Mouse (Mus musculus) neural tube, embryonic 15.5 days (tissue): ENCODE measurements around the gene Ninj2. TPM values are rescaled to one million over a fixed set of nuclear protein-coding genes. Genes with fewer than 3 reads are reported as not detected.

Source experiments
- ATAC-seq: fragments of 200-750 bp; cut with Nextera tagmentation; 2 replicates; pipeline ENCODE4 v1.8.0; 2017; ENCODE audit warnings: mild to moderate bottlenecking, moderate TSS enrichment, moderate library complexity; ENCODE audit not compliant: low FRiP score
- H3K27ac ChIP-seq: fragments of 300-500 bp; sonication (generic); replicated peaks from 2 replicates; pipeline ENCODE4 v1.5.1; 2015; ENCODE audit warnings: mild to moderate bottlenecking, inconsistent platforms
- H3K27me3 ChIP-seq: fragments of 300-500 bp; sonication (generic); replicated peaks from 2 replicates; pipeline ENCODE4 v1.6.1; 2015; ENCODE audit warnings: inconsistent platforms
- H3K36me3 ChIP-seq: fragments of 300-500 bp; sonication (generic); 2 replicates; pipeline ENCODE4 v1.6.1; 2015; ENCODE audit warnings: inconsistent platforms
- H3K4me1 ChIP-seq: fragments of 300-500 bp; sonication (generic); 2 replicates; pipeline ENCODE4 v1.6.1; 2015; ENCODE audit warnings: inconsistent platforms
- H3K4me2 ChIP-seq: fragments of 300-500 bp; sonication (generic); 2 replicates; pipeline ENCODE4 v1.6.1; 2015; ENCODE audit warnings: inconsistent platforms, mild to moderate bottlenecking, moderate library complexity
- H3K4me3 ChIP-seq: fragments of 300-500 bp; sonication (generic); replicated peaks from 2 replicates; pipeline ENCODE4 v1.5.1; 2015; ENCODE audit warnings: mild to moderate bottlenecking, inconsistent platforms
- H3K9ac ChIP-seq: fragments of 300-500 bp; sonication (generic); replicated peaks from 2 replicates; pipeline ENCODE4 v1.6.1; 2015; ENCODE audit warnings: mild to moderate bottlenecking, inconsistent platforms
- H3K9me3 ChIP-seq: fragments of 300-500 bp; sonication (generic); replicated peaks from 2 replicates; pipeline ENCODE4 v1.6.1; 2016; ENCODE audit warnings: inconsistent platforms
- WGBS: fragments of 180-500 bp; shearing (Covaris S2); methylation state at CpG from one replicate; pipeline ENCODE4 v1.1.7; 2015; ENCODE audit warnings: mixed read lengths; 5-methylcytosine and 5-hydroxymethylcytosine counted together
- polyA plus RNA-seq: library from polyadenylated mRNA; unstranded; fragments of >200 nt; fragmentation: Nextera tagmentation; extraction: Ambion mirVana; gene quantifications from 2 replicates; pipeline ENCODE4 v1.2.1, GENCODE M21; 2015

The Ninj2 gene
- polyA plus RNA-seq, 1 experiment from 2014 or later = 0.19 TPM

DNA sequence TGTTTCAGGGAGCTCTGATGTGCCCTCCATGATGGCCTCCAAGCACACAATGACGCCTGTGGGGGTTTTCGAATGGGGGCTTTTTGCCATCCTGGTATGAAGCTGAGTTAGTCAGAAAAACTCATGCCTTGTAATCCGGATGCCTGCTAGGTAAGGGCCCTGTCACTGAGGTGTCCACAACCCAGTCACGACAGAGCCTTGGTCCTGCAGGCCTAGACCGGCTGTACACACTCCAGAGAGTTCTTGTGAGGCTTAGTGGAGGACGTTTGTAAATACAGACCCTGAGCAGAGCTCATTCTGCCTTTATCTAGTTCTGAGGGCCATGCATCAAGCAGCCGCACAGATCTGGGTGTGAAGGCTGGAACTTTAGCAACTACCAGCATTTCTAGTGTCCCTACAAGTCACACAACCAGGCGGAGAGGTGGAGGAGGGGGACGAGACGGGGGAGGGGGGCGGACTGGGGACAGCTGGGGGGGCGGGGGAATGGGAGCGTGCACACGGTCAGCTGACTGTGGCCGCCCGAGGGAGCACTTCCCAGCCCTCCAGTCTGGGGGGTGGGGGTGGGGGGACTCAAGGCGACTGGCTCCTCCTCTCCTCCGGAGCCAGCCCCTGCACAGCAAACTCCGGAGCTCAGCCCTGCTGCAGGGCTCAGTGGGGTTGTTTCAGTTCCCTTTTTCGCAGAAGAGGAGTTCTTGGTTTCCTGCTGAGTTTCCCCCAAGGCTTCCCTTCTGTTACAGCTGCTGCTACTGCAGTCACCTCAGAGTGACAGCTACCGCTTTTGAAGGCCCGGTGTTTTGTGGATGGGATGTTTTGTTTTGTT is 19.0 kb downstream of the Ninj2 start:
- WGBS = 9% methylated on average over 20 of the region's 22 CpGs
- peak overlapping the region; percentile 56 for H3K4me2 ChIP-seq
- H3K9me3 ChIP-seq = no peaks in the 10 kb centered on the region
- peak; percentile 86 for ATAC-seq
- peak overlapping the region; percentile 27 for H3K4me3 ChIP-seq
- no peaks in the 10 kb centered on the region for H3K36me3 ChIP-seq
- H3K27ac ChIP-seq = peak overlapping the region; percentile 70
- H3K9ac ChIP-seq = no peak overlapping the region
- peaks cover 14% of the 10 kb centered on the region for H3K4me1 ChIP-seq
- H3K27me3 ChIP-seq = no peaks in the 10 kb centered on the region

DNA sequence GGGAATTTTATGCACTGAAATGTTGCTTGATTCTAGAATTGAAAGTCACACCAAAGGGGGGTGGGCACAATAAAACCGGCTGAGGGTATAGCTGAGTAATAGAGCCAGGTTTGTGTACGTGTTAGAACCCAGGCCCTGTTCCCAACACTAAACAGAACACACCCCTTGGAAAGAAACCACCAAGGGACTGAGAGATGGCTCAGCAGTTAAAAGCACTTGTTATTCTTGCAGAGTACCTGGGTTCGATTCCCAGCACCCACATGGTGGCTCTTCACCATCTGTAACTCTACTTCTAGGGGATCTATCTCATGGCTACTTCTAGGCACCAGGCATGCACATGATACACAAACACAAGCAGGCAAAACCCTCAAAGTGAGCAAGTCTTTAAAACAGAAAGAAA is 20.7 kb downstream of the Ninj2 start:
- peaks cover 14% of the 10 kb centered on the region for H3K4me1 ChIP-seq
- no peaks in the 10 kb centered on the region for H3K9me3 ChIP-seq
- H3K4me3 ChIP-seq = no peak overlapping the region
- H3K27me3 ChIP-seq = no peaks in the 10 kb centered on the region
- no peaks in the 10 kb centered on the region for H3K36me3 ChIP-seq
- WGBS = 95% methylated on average over 3 of the region's 3 CpGs
- ATAC-seq = no peak
- no peak overlapping the region for H3K9ac ChIP-seq
- H3K27ac ChIP-seq = no peak overlapping the region
- no peak overlapping the region for H3K4me2 ChIP-seq

DNA sequence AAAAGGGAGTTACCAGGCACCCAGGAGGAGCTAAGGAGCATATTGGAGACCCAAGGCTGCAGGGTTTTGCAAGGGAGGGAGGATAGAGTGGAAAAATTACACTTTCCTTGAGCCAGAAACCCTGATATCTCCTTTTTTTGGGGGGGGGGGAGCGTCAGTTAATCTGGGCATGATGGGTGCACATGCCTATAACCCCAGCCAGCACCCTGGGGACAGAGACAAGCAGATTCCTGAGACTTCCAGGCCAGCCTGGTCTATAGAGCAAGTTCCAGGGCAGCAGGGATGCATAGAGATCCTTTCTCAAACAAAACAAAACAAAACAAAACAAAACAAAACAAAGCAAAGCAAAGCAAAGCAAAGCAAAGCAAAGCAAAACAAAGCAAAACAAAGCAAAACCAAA is 21.1 kb downstream of the Ninj2 start:
- no peak overlapping the region for H3K4me2 ChIP-seq
- H3K9me3 ChIP-seq = no peaks in the 10 kb centered on the region
- no peaks in the 10 kb centered on the region for H3K36me3 ChIP-seq
- H3K27ac ChIP-seq = no peak overlapping the region
- H3K9ac ChIP-seq = no peak overlapping the region
- no peak for ATAC-seq
- H3K4me3 ChIP-seq = no peak overlapping the region
- 43% methylated on average over 1 of the region's 1 CpGs for WGBS
- no peaks in the 10 kb centered on the region for H3K27me3 ChIP-seq
- H3K4me1 ChIP-seq = peaks cover 14% of the 10 kb centered on the region

DNA sequence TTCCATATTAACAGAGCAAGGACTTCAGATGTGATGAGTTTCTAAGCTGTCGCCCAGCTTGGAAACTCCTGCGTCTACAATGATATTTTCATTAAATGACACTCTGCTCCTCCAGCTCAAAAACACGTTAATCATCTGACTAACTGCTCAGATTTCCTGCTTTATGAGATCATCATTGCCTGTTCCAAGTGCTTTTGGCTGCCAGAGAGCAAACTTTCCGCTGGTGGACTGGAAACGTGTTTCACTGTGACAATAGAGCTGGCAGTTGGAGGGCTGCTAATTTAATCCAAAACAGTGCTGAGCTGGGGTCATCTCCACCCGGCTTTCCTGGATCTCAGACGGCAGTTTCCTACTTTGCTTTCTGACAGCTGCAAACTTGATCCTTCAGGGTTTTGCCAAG is 21.5 kb downstream of the Ninj2 start:
- Histone ChIP-seq H3K9me3 (no peaks in the 10 kb centered on the region), H3K27me3 (no peaks in the 10 kb centered on the region), H3K4me2 (no peak overlapping the region), H3K4me3 (no peak overlapping the region), H3K27ac (no peak overlapping the region), H3K36me3 (no peaks in the 10 kb centered on the region), H3K4me1 (peaks cover 14% of the 10 kb centered on the region), H3K9ac (no peak overlapping the region)
- no peak for ATAC-seq
- WGBS = 37% methylated on average over 7 of the region's 7 CpGs

DNA sequence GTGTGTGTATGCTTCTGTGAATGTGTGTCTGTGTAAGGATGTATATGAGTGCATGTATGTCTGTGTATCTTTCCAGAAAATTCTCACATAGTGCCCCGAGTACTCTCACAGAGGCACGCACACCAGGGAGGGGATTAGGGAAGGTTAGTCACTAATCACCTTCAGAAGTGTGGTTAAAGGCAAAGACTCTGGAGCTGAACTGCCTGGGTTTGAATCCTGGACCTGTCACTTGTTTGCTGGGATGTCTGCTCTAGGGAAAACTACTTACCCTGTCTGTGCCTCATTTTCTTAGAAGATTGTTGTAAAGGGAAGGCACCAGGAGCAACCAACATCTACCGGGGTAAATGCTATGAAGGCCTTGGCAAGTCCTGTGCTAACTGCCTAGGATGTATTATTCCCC is 22.3 kb downstream of the Ninj2 start:
- H3K27ac ChIP-seq = no peak overlapping the region
- H3K9ac ChIP-seq = no peak overlapping the region
- ATAC-seq = no peak
- H3K4me3 ChIP-seq = no peak overlapping the region
- H3K4me2 ChIP-seq = no peak overlapping the region
- H3K27me3 ChIP-seq = no peaks in the 10 kb centered on the region
- 67% methylated on average over 3 of the region's 3 CpGs for WGBS
- peaks cover 14% of the 10 kb centered on the region for H3K4me1 ChIP-seq
- H3K36me3 ChIP-seq = no peaks in the 10 kb centered on the region
- no peaks in the 10 kb centered on the region for H3K9me3 ChIP-seq

DNA sequence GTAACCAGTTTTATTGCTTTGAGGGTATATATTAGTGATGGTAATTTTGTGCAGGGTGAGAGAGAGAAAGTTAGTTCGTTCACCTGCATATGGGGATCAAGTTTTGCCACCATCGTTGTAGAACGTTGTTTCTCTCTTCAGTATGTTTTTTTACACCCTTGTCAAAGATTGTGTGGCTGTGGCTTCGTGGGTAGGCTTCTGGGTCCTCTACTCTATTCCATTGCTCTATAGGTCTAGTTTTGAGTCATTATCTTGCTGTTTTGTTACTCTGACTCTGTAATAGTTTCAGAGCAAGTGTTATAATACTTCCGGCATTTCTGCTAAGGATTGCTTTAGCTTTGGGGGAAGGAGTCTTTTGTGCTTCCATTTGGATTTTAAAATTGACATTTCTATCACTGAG is 26.7 kb downstream of the Ninj2 start:
- no peak for ATAC-seq
- Histone ChIP-seq H3K27me3 (no peaks in the 10 kb centered on the region), H3K4me2 (no peak overlapping the region), H3K9me3 (no peaks in the 10 kb centered on the region), H3K4me3 (no peak overlapping the region), H3K27ac (no peak overlapping the region), H3K4me1 (peaks cover 3% of the 10 kb centered on the region; the same call in 1 of the 2 replicates), H3K36me3 (no peaks in the 10 kb centered on the region), H3K9ac (no peak overlapping the region)
- WGBS = 86% methylated on average over 5 of the region's 5 CpGs

DNA sequence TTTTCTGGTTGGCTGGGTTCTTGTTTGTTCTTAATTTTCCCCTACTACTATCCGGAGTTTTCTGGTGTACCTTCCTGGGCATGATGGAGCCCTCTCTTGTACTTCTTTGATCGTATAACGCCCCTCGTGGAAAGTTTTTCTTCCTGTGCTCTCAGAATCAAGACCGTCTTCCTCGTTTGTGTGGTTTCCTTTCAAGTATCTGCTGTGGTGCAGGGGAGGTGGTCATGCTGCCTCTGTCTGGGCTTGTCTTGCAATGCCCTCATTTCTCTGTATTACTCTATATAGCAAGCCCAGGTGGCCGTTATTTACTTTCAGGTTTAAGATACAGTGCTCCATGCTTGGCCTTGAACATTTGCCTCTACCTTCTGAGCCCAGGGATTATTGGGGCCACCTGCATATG is 31.5 kb downstream of the Ninj2 start:
- Histone ChIP-seq H3K27me3 (no peaks in the 10 kb centered on the region), H3K27ac (no peak overlapping the region), H3K4me2 (no peak overlapping the region), H3K36me3 (no peaks in the 10 kb centered on the region), H3K4me1 (no peaks in the 10 kb centered on the region), H3K9ac (no peak overlapping the region), H3K9me3 (no peaks in the 10 kb centered on the region), H3K4me3 (no peak overlapping the region)
- no peak for ATAC-seq
- WGBS = 92% methylated on average over 7 of the region's 7 CpGs

DNA sequence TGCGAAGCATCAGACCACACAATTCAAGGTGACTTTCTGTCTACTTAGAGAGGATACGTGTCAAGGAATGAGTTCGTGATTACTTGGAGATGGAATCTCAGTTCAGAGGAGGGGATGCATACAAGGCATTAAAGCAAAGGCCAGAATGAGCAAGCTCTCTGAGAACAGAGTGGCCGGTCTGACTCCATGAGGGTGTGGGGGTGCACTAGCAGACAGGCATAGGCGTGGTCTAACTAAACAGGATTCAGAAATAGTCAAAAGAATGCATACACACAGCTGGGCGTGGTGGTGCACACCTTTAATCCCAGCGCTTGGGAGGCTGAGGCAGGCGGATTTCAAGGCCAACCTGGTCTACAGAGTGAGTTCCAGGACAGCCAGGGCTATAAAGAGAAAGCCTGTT is 33.3 kb downstream of the Ninj2 start:
- Histone ChIP-seq H3K27me3 (no peaks in the 10 kb centered on the region), H3K36me3 (no peaks in the 10 kb centered on the region), H3K4me2 (no peak overlapping the region), H3K9me3 (no peaks in the 10 kb centered on the region), H3K27ac (no peak overlapping the region), H3K4me1 (no peaks in the 10 kb centered on the region), H3K9ac (no peak overlapping the region), H3K4me3 (no peak overlapping the region)
- no peak for ATAC-seq
- WGBS = 93% methylated on average over 8 of the region's 8 CpGs

DNA sequence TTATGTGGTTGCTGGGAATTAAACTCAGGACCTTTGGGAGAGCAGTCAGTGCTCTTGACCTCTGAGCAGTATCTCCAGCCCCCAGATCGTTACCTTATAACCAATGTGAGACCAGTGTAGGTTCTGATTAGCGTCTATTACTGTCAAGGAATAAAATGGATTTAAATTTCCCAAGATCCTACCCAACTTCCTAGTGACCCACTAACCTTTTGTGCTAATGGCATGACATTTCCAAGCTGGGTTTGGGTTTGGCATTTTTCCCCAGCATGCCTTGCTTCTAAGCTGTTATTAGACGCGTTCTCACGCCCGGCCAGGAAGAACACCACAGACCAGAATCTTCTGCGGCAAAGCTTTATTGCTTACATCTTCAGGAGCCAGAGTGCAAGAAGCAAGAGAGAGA is 34.2 kb downstream of the Ninj2 start:
- Histone ChIP-seq H3K27ac (no peak overlapping the region), H3K4me2 (no peak overlapping the region), H3K36me3 (no peaks in the 10 kb centered on the region), H3K4me3 (no peak overlapping the region), H3K27me3 (no peaks in the 10 kb centered on the region), H3K9ac (no peak overlapping the region), H3K4me1 (no peaks in the 10 kb centered on the region), H3K9me3 (no peaks in the 10 kb centered on the region)
- 98% methylated on average over 7 of the region's 7 CpGs for WGBS
- ATAC-seq = no peak

DNA sequence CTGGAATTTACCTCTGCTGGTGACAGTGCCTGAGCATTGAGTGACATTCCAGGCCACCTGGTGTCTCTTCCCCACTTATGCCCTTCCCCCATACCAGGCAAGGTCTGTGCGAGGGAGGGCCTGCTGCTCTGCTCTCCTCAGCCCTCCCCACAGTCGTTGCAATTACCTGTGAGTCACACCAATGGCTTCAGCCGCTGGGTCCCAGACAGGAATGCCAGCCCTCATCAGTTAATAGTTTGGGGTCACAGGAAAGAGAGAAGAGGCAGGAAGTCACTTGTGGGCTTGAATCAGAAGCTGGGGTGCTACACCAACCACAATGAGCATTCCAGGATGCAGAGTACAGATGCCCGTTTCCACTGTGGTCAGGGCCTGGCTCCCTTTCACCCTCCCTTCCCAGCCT is 41.6 kb downstream of the Ninj2 start:
- Histone ChIP-seq H3K4me2 (no peak overlapping the region), H3K4me3 (no peak overlapping the region), H3K27ac (no peak overlapping the region), H3K27me3 (no peaks in the 10 kb centered on the region), H3K9me3 (no peaks in the 10 kb centered on the region), H3K36me3 (no peaks in the 10 kb centered on the region), H3K9ac (no peak overlapping the region), H3K4me1 (no peaks in the 10 kb centered on the region)
- ATAC-seq = no peak
- WGBS = 82% methylated on average over 4 of the region's 4 CpGs

DNA sequence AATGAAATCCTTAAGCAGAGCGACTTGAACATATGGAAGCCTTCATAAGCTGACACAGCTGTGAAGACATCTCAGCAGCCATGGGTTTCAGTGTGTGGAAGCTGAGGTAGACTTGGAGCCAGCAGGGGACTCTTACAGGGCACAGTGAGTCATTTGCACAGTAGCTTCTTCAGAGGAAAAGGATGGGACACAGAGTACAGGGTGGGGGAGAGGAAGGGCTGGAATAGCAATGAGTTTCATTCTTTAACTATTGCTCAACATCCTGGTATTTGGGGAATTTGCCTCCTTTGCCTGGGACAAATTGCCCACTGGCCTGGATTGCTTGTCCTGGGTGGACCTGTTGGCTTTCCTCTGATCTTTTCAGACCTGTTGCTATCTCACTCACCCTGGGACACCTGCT is 52.3 kb downstream of the Ninj2 start:
- 81% methylated on average over 1 of the region's 1 CpGs for WGBS
- no peak overlapping the region for H3K4me2 ChIP-seq
- H3K36me3 ChIP-seq = no peaks in the 10 kb centered on the region
- H3K9ac ChIP-seq = no peak overlapping the region
- H3K4me1 ChIP-seq = no peaks in the 10 kb centered on the region
- H3K9me3 ChIP-seq = no peaks in the 10 kb centered on the region
- ATAC-seq = no peak
- no peak overlapping the region for H3K27ac ChIP-seq
- H3K27me3 ChIP-seq = no peaks in the 10 kb centered on the region
- H3K4me3 ChIP-seq = no peak overlapping the region

DNA sequence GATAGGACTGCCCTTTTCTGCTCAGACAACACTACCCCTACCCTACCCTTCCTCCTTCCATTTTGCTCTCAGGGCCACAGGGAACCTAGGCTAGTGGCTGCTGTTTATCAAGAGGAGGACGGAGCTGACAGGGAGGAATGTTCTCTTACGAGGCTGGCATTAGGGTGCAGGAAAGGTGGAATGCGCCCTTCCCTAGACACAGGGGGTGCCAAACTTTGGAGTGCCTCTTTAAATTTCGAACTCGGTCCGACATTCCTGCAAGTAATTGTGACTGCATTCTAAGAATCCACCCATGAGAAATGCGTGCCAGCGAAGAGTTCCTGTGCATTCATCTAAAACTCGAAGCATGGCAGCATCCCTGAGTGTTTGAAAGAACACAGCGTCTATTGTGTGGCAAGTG is 53.5 kb downstream of the Ninj2 start:
- H3K9me3 ChIP-seq = no peaks in the 10 kb centered on the region
- WGBS = 52% methylated on average over 10 of the region's 10 CpGs

More for the DNA sequence above, 53.5 kb downstream of the Ninj2 start:
- no peak for ATAC-seq
- no peaks in the 10 kb centered on the region for H3K36me3 ChIP-seq
- no peaks in the 10 kb centered on the region for H3K27me3 ChIP-seq
- no peak overlapping the region for H3K27ac ChIP-seq
- H3K4me3 ChIP-seq = no peak overlapping the region
- no peaks in the 10 kb centered on the region for H3K4me1 ChIP-seq
- no peak overlapping the region for H3K9ac ChIP-seq
- no peak overlapping the region for H3K4me2 ChIP-seq
